Mouse (Mus musculus) telencephalon, adult 2 months (tissue): ENCODE data around the gene 2610528A11Rik.

ENCODE experiments used
- DNase-seq: peaks from one replicate; pipeline ENCODE4 v3.0.0-alpha.2; 2011; ENCODE audit warnings: low read depth, low spot score

Gene 2610528A11Rik

DNA sequence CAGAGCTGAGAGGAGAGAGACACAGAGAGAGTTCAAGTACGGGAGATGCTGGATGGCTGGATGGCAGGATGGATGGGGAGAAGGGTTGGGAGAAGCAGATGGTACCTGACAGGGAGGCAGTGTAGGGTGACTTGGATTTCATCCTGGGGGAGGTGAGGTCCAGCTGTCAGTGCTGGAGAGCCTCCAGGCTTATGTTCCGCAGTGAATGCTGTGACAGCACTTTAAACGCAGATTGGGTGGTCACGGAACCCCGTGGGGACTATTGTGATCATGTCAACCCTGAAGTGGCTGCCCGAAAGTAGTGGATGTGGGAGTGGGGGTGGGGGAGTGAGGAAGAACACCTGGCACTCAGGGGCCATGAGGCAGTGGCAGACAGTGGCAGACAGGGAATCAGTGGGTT, 19.4 kb downstream of the 2610528A11Rik start:
- DNase-seq = no peak

DNA sequence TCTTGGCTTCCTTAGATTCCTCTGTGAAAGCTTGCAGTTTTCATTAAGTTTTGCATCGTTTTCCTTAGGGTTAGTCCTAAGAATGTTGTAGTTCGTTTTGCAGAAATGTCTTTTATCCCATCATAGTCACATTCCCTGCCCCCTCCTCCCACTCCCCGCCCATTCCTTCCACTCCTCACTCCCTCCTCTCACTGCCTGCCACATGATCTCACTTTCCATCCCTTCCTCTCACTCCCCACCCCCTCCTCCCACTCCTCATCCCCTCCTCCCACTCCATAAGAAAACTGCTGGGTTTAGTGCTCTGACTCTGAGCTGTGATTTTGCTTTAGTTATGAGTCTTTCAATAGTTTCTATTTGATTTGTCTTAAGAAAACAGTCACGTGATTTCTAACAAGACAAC, 30.1 kb downstream of the 2610528A11Rik start:
- no peak for DNase-seq

DNA sequence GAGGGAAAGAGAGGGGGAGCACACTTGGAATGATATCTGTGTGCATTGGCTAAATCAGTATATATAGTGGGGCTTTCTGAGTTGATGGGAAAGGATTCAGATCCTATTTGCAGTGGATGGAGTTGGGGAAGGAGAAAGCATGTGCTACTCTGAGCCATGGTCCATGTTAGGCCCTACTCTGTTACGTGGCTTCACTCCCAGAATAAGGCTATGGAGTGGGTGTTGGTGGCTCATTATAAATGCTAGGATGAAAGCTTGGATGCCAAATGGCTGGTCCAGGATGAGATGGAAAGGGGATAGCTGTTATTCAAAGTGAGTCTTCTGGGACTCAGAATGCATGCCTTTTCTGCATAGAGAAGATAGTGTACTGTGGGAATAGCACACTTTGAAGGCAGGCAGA, 33.1 kb downstream of the 2610528A11Rik start:
- DNase-seq = peak; percentile 21

DNA sequence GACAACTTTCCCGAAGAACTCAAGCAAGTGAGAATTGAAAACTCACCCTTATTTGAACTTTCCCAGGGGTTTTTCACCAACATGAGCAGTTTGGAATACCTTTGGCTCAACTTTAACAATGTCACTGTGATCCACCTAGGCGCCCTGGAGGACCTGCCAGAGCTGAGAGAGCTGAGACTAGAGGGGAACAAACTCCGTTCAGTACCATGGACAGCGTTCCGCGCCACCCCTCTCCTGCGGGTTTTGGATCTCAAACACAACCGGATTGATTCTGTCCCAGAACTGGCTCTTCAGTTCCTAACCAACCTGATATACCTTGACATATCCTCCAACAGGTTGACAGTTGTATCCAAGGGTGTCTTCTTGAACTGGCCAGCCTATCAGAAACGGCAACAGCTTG, 45.3 kb downstream of the 2610528A11Rik start:
- DNase-seq = no peak

DNA sequence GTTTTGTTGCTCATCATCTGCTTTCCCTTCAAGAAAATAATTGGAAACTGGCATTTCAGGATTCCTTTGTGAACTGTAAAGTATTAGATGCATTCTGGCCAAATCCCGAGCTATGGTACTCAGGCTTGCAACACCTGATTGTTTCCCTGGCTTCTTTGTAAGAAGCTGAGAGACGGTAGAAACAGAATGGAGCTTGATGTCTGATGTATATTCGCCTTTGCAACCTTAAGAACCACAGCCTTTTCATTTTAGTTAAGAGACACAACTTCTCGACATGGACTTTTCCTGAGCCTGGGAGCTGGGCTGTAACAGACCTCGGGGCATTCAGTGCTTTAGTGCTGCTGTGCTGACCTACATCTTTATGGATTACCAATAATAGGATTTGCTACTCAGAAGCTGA, 46.2 kb downstream of the 2610528A11Rik start, which contains the start of gene Lrit2:
Gene Lrit2 (plus strand): TSS at position 301 of the 400 bp plus-strand sequence.
- no peak for DNase-seq

DNA sequence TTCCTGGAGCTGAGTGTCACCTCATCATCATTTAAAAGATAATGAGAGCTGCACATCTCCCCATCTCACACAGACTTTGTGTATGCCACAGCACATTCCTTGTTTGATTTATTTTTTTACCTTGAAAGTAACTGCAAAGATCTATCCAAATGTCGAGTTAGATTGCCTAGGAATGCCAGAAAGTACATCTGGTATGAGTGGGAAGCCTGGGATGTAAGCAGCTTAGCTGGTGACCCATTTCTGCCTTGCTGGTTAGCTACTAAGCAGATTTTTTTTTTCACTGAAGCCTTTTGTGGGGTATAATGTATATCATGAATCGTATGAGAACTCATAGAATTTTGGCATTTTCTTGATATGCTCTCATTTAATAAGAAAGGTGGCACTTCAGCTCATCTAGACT, 47.2 kb downstream of the 2610528A11Rik start:
- DNase-seq = peak; percentile 83

DNA sequence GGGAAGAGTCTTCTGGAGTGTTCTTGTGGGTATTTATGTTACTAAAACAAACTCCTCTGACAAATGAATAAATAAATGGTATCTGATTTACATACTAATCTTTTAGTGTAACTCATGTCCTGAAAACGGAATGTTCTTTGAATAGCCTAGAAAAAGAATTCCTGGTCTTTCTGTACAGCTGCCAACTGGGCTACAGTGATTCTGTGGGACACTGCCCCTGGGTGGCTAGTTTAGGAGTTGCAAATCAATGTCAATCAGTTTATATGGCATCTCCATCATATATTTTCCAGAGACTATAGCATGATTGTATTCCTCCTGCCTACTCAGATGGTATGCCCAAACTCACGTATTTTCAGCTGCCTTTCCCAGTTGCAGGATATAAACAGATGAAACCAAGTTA, 49.0 kb downstream of the 2610528A11Rik start:
- DNase-seq = no peak
